Mouse (Mus musculus): ENCODE measurements around the gene Gm10717.
"Not testable (repeated sequence)": the region's sequence is repeated elsewhere in the genome, so short reads cannot be mapped to it uniquely, and the experiment has no call there.

DNA sequence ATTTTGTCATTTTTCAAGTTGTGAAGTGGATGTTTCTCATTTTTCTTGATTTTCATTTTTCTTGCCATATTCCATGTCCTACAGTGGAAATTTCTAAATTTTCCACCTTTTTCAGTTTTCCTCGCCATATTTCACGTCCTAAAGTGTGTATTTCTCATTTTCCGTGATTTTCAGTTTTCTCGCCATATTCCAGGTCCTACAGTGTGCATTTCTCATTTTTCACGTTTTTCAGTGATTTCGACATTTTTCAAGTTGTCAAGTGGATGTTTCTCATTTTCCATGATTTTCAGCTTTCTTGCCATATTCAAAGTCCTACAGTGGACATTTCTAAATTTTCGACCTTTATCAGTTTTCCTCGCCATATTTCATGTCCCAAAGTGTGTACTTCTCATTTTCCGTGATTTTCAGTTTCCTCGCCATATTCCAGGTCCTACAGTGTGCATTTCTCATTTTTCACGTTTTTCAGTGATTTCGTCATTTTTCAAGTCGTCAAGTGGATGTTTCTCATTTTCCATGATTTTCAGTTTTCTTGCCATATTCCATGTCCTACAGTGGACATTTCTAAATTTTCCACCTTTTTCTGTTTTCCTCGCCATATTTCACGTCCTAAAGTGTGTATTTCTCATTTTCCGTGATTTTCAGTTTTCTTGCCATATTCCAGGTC is 1.1 kb upstream of the Gm10717 start:
- TF ChIP-seq CTCF, POLR2A (IDR thresholded peaks at IDR 0.05; ENCODE audit: extremely low read depth, insufficient read depth, low read length): not testable (repeated sequence)

All from cortical plate, adult 2 months (tissue).